Mouse (Mus musculus) kidney, postnatal 25 days (tissue): ENCODE measurements around the gene Chst2.

Experiments
- DNase-seq, 2 experiments: peaks; one replicate each; pipeline ENCODE4 v3.0.0; 2021; ENCODE audit warnings: mixed read lengths in 2 of 2

Gene Chst2

DNA sequence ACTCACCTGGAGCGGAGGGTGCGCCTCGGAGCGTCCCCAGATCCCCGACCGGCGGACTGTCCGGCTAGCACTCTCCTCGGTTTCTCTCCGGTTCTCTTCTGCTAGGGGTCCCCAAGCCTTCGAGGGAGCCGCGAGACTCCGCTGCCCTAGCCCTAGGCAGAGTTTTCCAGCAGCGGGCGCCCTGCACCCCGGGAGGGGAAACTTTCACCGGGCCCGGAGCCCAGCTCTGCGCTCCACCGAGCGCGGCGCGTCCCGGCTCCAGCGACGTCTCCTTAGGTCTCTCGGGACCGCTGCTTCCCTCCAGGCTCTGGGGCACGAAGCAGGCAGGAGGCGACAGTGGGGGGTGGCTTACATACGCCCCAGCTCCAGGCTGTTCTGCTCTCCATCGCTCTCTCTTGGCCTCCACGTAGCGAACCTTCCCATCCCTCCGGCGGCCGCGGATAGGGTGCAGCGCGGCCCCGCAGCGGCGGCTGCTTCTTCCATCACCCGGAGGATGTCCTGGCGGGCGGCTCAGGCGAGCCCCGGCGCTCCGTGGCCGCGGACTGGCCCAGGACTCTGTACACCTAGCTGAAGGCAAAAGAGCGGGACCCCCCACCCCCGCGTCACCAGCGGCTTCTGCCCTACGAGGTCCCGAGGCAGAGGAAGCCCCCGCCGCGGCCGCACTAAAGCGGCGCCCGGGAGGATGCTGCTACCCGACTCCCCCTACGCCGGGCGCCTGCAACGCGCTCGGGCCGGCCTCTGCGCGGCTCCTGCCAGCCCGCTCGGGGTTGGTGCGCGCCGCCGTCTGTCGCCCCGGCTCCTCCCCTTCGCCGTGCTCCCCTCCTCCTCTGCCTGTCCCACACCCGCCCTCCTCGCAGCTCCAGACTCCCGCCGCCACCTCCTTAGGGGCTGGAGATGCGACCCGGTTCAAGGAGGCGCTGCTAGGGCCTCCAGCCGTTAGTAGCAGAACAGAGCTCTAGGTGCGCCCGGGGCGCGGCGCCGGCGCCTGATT lies at the start of gene Chst2:
Chst2 (minus strand) TSS at position 152 of the 991 bp plus-strand sequence.
- peak; percentile 82 to 91 for DNase-seq

DNA sequence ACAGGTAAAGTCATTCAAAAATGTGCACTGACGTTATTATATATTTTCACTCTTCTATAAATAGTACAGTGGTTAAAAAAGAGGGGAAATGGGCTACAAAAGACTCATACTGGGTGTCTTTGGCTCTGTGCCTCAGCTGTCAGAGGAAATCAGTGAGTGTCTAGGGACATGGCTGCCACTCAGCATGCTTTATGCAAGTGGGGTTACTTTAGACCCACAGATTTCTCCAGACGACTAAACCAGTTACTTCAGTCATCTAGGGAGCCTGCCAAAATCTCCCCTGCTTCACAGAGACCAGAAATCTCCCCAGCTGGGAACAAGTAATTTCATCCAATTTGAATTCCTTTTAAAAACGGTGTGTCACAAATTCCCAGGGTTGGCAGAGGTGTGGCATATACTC lies 45.4 kb upstream of the Chst2 start:
- no peak for DNase-seq

DNA sequence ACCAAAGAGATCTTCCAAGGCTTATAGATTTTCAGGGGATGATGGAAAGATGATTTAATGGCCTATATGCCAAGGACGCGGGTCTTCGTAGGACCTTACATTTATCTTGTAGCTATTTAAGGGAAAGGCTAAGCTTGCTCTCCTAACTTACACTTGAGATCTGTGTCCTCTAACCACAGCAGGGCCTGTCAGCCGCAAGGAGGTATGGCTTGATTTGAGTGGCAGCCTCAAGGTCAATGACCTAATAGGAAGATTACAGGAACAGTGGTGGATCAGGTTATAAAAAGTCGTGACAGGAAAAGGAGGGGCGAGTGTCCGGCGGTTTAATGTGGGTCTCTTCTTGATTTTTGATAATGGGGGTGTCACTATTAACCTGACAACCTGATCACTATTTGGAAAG lies 44.1 kb upstream of the Chst2 start:
- no peak for DNase-seq

DNA sequence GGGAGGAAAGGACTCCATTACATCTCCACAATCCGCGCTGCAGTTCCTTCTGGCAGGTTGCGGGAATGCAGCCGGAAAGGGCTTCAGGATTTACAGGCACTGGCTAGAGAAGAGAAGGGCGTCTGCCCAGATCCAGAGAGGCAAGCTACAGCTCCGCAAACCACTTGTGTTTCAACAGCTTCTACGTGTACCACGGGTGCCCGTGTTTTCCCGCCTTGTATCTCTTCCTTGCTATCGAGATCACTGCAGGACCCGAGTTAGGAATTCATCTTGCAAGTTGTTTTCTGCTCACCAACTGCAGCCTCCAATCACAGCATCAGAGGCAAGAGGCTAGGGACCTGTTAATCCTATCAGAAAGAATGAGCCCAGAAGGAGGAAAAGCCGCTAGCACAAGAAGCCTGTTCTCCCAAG lies 35.8 kb upstream of the Chst2 start:
- DNase-seq: peak in 1 of 2 experiments; percentile 5

DNA sequence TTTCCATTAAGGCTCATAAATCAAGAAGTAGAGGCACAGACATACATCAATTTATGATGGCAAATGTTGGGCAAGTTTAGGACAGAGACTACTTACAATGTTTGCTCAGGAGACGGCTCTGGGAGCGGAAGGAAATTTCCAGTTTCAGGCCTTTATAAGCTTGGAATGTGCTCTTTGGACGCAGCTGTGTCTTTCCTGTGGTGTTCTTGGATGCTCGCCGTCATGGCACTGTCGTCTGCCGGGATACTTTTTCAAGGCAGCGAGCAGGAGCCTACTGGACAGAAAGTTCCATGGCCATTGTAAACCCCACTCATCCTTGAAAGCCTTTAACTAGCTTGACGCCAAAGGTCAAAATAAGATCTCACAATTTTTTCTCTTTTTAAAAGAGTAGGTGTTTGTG lies 31.4 kb upstream of the Chst2 start:
- peak in 1 of 2 experiments; percentile 30 for DNase-seq

DNA sequence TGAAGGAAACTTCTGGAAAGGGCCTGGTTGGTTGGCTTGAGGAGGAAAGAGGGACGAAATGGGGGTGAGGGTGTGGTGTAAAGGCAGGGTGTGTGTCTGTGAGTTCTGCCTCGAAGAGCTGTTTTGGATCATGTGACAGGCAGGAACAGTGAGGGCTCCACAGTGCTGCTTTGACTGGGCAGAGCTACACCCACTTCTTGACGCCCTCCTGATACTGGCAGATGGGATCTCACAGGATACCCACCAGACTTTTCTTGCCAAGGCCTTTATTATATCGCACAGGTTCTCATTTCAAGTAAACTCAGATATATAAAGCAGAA lies 29.7 kb upstream of the Chst2 start:
- DNase-seq: no peak

DNA sequence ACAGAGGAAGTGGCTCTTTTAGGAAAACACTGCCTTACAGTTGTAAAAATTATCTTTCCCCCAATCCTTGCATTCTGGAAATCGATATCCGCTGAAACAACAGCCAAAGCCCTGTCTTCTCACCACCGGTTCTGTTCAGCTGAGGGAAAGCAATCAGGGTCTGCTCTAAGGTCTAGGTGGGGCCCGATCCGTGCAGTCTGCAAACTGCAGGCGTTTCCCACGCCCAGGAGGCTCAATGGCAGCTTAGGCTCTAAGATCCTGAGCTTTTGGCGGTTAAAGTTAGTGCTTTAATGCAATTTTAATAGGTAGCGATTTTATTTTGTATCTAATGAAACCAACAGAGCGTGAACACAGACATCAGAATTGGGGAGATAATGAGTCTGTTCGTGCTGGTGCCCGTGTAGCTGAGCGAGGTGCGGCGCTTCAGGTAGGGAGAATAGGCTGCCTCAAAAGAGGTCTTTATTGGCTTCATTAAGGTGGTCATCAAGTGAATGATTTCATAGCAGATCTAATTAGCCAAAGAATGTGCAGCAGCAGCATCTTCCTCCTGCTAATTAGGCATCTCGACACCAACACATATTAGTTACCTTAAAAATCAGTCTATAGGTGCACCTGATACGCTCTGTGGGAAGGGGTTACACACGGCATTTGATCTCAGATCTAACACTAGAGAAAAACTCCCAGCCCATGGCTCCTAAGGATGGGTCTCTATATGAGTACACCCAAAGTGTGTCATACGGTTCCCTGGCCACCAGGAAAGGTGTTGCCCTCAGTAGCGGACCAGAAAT lies 29.2 kb upstream of the Chst2 start:
- DNase-seq: no peak

DNA sequence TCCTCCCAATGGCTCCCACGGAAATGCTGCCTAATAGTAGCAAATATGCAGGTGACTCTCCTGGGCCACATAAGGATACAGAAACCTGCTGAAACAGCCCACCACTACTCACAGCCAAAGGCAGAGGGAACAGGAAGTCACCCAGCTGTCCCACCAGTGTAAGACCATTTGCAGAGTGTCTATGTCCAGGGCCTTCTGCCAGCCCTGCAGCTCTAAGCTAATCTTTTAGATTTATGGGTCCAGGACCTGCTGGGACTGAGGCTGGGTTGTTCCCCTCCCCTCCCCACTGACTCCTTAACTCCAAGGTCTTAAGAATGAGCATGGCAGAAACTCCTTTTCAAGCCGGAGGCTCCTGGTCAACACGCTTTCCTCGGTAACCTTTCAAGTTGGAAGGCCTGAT lies 21.8 kb upstream of the Chst2 start:
- DNase-seq: no peak

DNA sequence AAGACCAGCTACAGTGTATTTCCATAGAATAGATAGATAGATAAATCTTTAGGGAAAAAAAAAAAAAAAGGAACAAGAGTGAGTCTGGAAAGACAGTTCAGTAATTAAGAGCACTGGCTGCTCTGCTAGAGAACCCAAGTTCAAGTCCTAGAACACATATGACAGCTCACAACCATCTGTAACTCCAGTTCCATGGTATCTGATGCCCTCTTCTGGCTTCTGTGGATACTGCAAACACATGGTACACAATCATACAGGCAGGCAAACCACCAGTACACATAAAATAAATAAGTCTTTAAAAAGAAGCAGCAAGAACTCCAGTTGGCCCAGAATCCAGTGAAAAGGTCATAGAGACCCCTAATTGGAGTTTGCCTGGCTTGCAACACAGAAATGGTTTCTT lies 7.4 kb upstream of the Chst2 start:
- DNase-seq: no peak

DNA sequence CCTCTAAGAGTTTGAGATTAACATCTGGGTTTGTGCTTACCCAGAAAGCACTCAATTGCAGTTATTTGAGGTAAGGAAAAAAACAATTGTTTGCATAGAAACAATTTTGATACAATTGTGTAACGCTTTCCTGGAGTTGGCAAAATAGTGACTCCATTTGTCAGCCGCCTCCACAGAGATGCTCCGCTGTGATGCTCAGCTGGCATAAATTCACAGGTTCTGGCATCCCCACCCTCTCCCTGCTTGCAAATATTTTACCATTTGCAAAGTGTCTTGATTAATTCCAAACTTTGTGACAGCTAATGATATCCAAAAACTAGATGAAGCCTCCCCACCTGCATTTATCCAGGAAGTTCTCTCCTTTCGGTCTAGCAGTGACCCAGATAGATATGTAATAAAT lies 5.5 kb upstream of the Chst2 start:
- no peak for DNase-seq

DNA sequence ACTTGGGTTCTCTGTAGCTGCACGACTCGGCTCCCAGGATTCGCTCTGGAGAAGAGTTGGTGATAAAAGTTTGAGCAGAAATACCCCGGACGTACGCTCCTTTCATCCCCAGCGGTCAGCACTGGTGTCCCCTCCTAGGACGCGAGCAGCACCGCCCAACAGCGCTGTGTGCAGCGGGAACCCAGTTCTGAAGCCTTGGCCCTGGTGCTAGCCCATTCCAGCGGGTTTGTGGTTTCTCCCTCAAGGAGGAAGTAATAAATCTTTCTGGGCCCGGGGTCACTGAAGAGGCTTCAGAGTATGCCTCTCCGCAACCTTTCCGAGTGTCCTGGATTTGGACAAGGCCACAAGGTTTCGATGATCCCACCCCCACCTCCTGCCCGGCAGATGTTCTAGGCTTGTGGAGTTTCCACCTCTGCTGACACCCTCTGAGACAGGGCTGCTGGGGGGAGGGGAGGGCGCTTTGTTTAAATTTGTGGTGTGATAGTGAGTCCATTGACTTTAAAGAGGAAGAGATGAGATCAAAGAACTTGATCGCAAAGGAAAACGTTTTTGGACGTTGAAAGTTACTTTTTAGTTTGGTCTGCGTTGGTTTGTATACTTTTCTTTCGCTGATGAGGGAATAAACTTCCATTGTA lies 1.2 kb upstream of the Chst2 start:
- DNase-seq: peak; percentile 66 to 78

DNA sequence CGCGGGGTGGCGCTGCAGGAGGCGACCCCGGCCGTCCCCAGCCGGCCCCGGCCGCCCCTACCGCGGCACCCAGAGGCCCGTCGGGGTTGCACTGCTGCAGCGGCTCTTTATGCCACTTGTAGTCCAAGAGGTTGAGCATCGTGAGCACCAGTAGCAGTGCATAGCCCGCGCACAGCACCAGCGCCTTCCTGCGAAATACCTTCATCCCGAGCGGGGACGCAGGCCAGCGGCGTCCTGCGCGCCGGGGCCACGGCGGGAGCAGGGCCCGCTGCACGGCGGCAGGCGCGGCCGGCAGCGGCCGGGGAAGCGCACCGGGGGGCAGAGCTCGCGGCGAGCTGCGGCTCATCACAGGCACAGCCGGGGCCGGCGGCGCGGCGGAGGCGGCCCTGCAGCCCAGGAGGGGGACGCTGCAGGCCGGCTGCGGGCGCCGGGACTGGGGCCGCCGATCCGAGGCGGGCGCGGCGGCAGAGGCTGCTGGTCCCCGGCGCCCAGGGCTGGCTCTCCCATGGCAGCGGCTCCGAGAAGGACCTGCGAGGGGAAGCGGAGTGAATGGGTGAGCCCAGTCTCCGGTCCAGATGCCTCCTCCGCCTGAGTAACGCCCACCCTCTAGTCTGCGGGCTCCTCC lies 464 bp downstream of the Chst2 start:
- DNase-seq: peak in 1 of 2 experiments; percentile 9

DNA sequence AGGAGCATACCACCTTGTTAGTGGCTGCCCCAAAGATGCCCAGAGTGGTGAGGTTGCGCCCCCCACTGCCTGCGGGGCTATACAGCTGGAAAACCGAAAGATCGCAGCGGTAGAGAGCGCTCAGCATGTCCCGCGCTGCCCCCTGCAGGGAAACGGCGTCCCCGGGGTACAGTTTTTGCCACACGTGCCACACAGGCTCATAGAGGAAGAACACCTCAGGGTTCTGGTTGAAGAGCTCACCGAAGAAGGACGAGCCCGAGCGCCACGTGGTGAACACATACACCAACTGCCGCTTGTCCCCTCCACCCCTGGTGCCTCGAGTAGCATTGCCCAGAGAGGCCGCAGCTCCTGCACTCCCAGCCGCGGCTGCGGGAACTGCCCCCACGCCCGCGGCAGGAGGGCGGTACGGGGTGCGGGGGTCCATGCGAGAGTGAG lies 994 bp downstream of the Chst2 start:
- peak; percentile 73 to 78 for DNase-seq

DNA sequence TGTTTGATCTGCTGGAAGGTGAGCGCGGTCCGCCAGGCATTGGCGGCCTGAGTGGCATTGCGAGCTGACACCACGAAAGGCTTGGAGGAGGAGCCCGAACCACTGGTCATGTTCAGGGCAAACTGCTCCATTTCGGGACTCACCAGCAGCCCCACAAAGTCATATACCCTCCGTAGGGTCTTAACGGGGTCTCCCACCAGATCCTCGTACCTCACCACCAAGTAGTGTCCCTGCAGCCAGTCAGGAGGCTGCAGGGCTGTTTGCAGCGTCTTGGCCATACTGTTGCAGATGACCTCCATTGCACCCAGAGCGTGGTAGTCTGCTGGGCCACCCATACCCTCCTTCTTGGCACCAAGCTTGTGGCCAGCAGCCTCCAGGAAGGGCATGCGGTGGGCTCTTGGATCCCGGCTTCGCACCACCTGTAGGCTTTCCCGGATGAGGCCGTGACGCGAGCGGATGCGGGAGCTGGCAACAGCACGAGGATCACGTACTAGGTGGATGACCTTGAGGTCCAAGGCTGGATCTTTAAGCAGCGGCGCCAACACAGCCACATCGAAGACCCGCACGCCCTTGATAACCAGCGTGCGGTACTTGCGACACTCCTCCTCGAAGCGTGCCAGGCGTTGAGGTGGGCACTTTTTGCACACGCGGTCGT lies 1.6 kb downstream of the Chst2 start:
- peak; percentile 9 to 48 for DNase-seq

DNA sequence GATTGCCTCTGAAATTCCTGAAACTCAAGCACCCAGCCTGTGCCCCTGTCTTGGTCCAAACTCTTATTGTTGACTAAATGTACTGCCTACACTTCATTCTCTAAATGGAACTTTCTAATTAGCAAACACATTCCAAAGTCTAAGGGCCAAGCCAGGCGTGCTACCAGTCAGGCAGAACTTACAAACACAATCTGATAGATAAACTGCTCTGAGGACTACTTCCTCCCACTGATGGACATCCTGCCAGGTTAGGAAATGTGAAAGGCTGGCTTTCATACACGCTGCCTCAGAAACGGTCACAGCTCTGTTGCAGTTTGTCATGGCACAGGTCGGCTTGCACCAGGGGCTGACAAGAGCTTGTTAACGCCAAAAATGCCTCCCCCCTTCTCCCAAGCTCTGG lies 4.8 kb downstream of the Chst2 start:
- DNase-seq: peak in 1 of 2 experiments; percentile 15

DNA sequence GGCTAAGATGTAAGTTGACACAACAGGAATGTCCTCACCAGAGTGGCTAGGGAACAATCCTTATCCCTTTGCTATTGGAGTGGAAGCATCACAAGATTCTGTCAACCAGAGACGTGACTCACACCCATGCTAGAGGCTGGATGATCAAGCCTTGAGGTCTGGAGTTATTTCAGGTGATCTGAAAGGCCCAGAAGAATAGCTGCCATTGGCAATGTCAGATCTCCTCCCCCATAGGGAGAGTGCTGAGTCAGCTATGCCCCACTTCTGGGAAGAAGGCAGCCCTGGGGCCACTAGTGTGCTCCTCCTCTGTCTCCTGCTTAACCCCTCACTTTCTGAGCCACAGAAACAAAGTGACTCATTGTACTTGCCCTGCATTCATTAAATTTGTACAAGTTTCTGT lies 14.5 kb downstream of the Chst2 start:
- no peak for DNase-seq

DNA sequence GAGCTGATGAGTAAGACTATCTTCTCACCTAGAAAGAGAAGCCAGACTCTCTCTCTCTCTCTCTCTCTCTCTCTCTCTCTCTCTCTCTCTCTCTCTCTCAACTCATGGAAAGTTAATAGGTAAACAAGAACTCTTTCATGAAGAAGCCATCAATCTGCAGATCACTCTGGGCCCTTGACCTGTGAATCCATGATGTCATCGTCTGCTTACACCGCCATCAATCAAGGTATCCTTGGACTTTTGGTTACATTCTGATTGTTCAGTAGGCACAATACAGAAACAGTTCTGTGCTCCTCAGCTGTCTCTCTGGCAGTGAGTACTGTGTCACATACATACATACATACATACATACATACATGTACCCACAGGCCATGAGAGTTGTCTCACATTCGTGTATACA lies 16.6 kb downstream of the Chst2 start:
- DNase-seq: no peak

DNA sequence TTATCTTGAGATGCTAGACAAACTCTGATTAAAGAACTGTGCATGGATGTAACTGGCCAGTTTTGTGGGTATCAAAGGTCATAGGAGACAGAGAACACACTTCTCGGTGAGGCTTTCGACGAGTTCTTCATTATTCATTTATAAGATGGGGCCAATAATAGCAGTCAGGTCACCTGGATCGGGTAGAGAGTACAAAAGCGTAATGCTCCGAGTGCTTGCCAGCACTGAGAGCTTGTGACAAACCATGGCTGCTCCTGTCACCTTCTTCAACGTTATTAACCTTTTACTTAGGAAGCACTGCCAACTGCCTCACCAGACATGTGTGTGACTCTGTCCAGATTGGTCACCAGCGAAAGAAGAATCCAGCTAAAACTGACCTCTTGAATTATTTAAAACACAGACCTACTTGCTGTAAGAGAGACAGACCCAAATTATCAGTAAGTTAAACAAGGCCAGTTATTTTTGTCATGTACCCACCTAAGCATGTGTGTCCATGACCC lies 18.6 kb downstream of the Chst2 start:
- peak; percentile 7 to 40 for DNase-seq

DNA sequence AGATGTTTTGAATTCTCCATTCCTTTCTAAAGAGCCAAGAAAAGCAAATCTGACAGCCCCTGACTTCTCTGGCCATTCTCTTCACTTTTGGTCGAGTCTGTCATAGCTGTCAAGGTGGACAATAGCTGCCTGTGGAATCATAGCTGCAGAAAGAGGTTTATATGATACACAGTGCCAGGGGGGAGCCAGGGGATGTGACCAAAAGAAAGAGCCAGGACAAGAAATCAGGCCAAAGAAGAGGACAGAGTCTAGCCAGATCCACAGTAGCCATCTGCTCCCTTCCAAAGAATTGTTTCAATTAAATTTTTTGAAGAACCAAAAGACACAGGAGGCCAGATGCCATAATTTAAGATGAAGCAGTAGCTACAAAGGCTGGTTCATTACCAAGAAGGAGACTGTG lies 30.6 kb downstream of the Chst2 start:
- no peak for DNase-seq

DNA sequence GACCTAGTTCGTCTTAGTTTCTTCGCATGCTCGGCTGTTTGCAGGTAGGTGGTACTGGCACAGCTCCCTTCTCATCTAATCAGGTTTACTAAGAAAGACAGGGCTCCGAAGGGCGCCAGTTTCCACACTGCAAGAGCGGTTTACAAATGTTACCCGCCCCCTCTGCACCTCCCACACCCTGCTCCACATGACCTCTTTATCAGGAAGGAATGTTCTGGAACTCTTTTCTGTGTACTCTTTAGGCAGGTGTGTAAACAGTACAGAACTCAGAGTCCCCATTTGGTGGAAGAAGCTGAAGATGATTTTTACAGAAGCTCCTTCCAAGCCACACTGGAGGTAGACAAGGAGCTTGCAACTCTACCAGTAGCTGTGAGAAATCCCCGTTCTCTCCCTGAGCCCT lies 31.2 kb downstream of the Chst2 start:
- DNase-seq: no peak

DNA sequence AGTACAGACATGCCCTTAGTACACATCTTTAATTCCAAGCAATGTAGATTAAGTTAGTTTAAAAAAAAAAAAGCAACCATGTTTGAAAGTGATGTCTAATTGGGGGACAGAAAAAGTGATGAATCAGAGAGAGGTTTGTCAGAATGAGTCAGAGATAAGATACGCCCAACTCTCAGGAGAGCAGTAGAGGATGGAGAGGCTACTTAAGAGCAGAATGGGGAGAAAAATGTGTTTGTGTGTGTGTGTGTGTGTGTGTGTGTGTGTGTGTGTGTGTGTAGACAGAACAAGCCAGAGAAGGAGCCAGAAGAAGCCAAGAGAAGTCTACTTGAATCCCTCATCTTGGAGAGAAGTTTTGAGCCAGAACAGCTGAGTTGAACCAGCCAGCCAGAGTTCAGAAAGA lies 32.8 kb downstream of the Chst2 start:
- no peak for DNase-seq

DNA sequence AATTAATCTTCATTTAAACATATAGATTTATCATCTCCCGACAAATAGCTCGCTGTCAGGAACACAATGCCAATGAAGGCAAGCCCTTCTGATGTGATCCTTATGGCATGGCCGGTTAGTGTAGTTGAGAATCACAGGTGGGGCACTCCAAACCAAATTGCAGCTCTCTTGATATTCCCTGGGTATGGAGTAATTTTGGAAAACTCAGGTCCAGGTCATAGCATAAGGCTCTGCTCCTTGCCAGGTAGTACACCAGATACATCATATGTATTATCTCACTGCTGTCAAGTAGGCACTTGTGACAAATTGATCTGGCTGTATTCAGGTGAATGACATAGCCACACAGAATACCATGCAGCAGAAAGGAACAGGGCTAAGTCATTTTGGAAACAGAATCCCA lies 40.6 kb downstream of the Chst2 start:
- DNase-seq: no peak
